Mouse (Mus musculus) CH12.LX (cell line): ENCODE results near the gene Msrb1.

Experiments used
- BHLHE40 ChIP-seq: IDR thresholded peaks from 2 replicates; pipeline ENCODE4 v1.6.1; 2011; ENCODE audit warnings: mild to moderate bottlenecking, low read depth, low read length, improper control_type of control experiment
- CTCF ChIP-seq, 2 experiments: IDR thresholded peaks in 1 of 2; conservative IDR thresholded peaks in 1 of 2; 2 replicates each; pipeline ENCODE4 v1.5.1; 2011 to 2012; ENCODE audit warnings: low read depth in 2 of 2, low read length in 2 of 2, improper control_type of control experiment in 1 of 2, inconsistent platforms in 1 of 2, mild to moderate bottlenecking in 1 of 2, moderate library complexity in 1 of 2
- ETS1 ChIP-seq: conservative IDR thresholded peaks from 2 replicates; pipeline ENCODE4 v1.6.1; 2012; ENCODE audit warnings: low read depth, mild to moderate bottlenecking, inconsistent platforms, low read length, improper control_type of control experiment, moderate library complexity
- MAX ChIP-seq: IDR thresholded peaks from 2 replicates; pipeline ENCODE4 v1.6.1; 2011; ENCODE audit warnings: low read length, improper control_type of control experiment
- MXI1 ChIP-seq: IDR thresholded peaks from 2 replicates; pipeline ENCODE4 v1.6.1; 2011; ENCODE audit warnings: mild to moderate bottlenecking, low read depth, low read length, improper control_type of control experiment
- POLR2A ChIP-seq: IDR thresholded peaks from 2 replicates; pipeline ENCODE4 v1.6.1; 2011; ENCODE audit warnings: low read depth, mild to moderate bottlenecking, improper control_type of control experiment, low read length
- POLR2AphosphoS2 ChIP-seq: IDR thresholded peaks from 2 replicates; pipeline ENCODE4 v1.6.1; 2011; ENCODE audit warnings: low read depth, low read length, improper control_type of control experiment
- RAD21 ChIP-seq: IDR thresholded peaks from 2 replicates; pipeline ENCODE4 v1.6.1; 2011; ENCODE audit warnings: low read depth, mild to moderate bottlenecking, low read length, improper control_type of control experiment, moderate library complexity
- TBP ChIP-seq: conservative IDR thresholded peaks from 2 replicates; pipeline ENCODE4 v1.6.1; 2011; ENCODE audit warnings: low read depth, low read length, improper control_type of control experiment
- USF1 ChIP-seq: IDR thresholded peaks from 2 replicates; pipeline ENCODE4 v1.6.1; 2014; ENCODE audit warnings: low read depth, mild to moderate bottlenecking, inconsistent platforms, low read length, improper control_type of control experiment

- no peak for TF ChIP-seq TBP
- TF ChIP-seq ETS1, result no peak
- no peak for TF ChIP-seq POLR2AphosphoS2
- no peak for TF ChIP-seq RAD21
- TF ChIP-seq MAX, result no peak
- TF ChIP-seq POLR2A, result no peak
- TF ChIP-seq USF1, result no peak
- TF ChIP-seq MXI1, result no peak
- TF ChIP-seq BHLHE40, result no peak
- TF ChIP-seq CTCF (conservative IDR thresholded peaks at IDR 0.05 in 1 of 2, IDR thresholded peaks at IDR 0.05 in 1 of 2; ENCODE audit: low read depth in 2 of 2, low read length in 2 of 2), result no peak
These were observed 16.3 kb downstream of the Msrb1 start, which contains the start of gene Hs3st6 for GRCm38 (mm10) chr17:24752415-24753394.
